Mouse (Mus musculus) bone marrow, adult 2 months (tissue): ENCODE measurements at regions not wholly inside any gene's neighbourhood (a gene's known extent, or its start where the extent isn't known, plus 50 kb on each side); places are given as distances from the start of the nearest gene placed in this dataset.

Source experiments
- CTCF ChIP-seq: fragments of 200-500 bp; IDR thresholded peaks from 2 replicates; pipeline ENCODE4 v1.5.1; 2011; ENCODE audit warnings: low read length, control low read depth; ENCODE audit not compliant: control insufficient read depth, insufficient read depth
- POLR2A ChIP-seq: fragments of 200-500 bp; IDR thresholded peaks from 2 replicates; pipeline ENCODE4 v1.6.1; 2011; ENCODE audit warnings: low read depth, mild to moderate bottlenecking, control low read depth, low read length, borderline replicate concordance; ENCODE audit not compliant: control insufficient read depth

DNA sequence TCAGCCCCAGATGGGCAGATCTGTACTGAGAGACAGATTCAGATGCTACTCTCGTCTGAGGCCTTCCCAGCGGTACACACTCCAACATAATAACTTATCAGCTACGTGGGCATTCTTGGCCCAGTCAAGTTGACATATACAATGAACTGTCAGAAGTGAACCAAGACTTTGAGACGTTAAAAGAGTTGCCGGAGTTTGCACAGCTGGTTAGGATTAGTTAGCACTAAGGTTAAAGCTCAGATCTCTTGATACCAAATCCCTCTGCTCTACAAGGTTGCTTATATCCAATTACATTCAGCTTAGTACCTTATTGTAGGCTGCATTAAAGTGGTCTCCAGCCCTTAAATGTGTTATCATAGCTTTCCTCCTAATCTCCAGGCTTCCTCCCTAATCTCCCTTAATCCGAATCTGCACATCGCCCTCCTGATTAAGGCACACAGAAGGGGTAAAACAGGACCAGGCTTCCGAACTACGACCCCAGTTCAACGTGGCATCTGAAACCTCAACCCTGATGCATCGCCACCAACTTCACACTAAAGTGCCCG is 1564.5 kb upstream of the Gulo start:
- TF ChIP-seq CTCF (no peak), POLR2A (no peak)
